ENCODE assay signal across 8 mouse cellular contexts in the genomic region with DNA sequence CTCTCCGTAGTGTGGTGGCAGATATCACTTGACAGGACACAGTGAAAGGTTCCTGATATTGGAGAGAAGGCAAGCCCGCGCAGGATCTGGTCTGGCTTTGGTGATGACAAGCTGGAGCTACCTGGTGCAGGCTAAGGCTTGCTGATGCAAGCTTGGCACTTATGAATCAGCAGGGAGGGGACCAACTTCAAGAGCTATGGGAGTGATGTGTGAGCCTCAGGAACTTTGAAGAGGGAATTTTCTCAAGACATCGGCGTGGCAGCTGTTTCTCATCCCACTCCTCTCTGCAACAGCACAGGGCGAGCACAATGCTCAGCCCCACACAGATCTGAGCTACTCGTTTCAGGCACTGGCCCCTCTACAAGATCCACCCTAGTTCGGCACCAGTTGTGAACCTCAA. TPM values are rescaled to one million over a fixed set of nuclear protein-coding genes. Genes with fewer than 3 reads are reported as not detected.
DNase-seq lines count a peak whose midpoint lies in the region; ATAC-seq lines count a peak whose summit lies in the region.

A gene (plus strand): TSS at position 302 of the 400 bp plus-strand sequence.

- no peak within 1 kb of the TSS; the same call in 1 of the 2 replicates for H3K9ac ChIP-seq in kidney, embryonic 16.5 days (replicated peaks; ENCODE audit: low read length)

- H3K9me3 ChIP-seq in kidney, embryonic 16.5 days (ENCODE audit: low read length) = no peaks in the 10 kb centered on the region
- no peaks in the 10 kb centered on the region for H3K9me3 ChIP-seq in megakaryocyte, embryonic 14.5 days

- no peak within 1 kb of the TSS for H3K27ac ChIP-seq in kidney, embryonic 16.5 days (ENCODE audit: low read length)

- no peak for DNase-seq in kidney, adult 9 months
- DNase-seq in adrenal gland, postnatal 36 days = no peak
- no peak for DNase-seq in gastrocnemius, postnatal 14 days
- DNase-seq in cerebellum, postnatal 14 days = no peak
- no peak for DNase-seq in kidney, postnatal 10 days

- H3K27me3 ChIP-seq in kidney, embryonic 16.5 days (ENCODE audit: insufficient read depth, low read length) = no peaks in the 10 kb centered on the region
- peaks cover 15% of the 10 kb centered on the region for H3K27me3 ChIP-seq in megakaryocyte, embryonic 14.5 days (replicated peaks)

- H3K4me3 ChIP-seq in kidney, embryonic 16.5 days (ENCODE audit: low read length) = no peak within 1 kb of the TSS
- no peak within 1 kb of the TSS for H3K4me3 ChIP-seq in megakaryocyte, embryonic 14.5 days (replicated peaks)

- H3K36me3 ChIP-seq in kidney, embryonic 16.5 days (ENCODE audit: insufficient read depth, low read length) = no peaks in the 10 kb centered on the region
- no peaks in the 10 kb centered on the region for H3K36me3 ChIP-seq in megakaryocyte, embryonic 14.5 days (replicated peaks; ENCODE audit: low read length)

- H3K4me2 ChIP-seq in kidney, embryonic 16.5 days (replicated peaks; ENCODE audit: low read depth, low read length) = no peak within 1 kb of the TSS

- no peak for ATAC-seq in kidney, embryonic 16.5 days (ENCODE audit: low FRiP score, low TSS enrichment)
- ATAC-seq in inflammation-experienced regulatory T-cells, adult 6 months = no peak

- 60% methylated on average over 8 of the region's 8 CpGs for WGBS in kidney, embryonic 16.5 days

- no peaks in the 10 kb centered on the region for H3K4me1 ChIP-seq in kidney, embryonic 16.5 days (ENCODE audit: insufficient read depth, low read length)
- peaks cover 16% of the 10 kb centered on the region for H3K4me1 ChIP-seq in megakaryocyte, embryonic 14.5 days

- intact Hi-C loops in gastrocnemius, postnatal 14 days (cut with DNase I; ENCODE audit: low total_unique reads) = no loop called here

RNA-seq across cellular contexts. Expression of the gene that starts here (rescaled TPM):
- polyA plus RNA-seq in kidney, embryonic 16.5 days (2015; fragmentation: Nextera tagmentation; extraction: Ambion mirVana) = 63.4 and 75.6 TPM in 2 replicates
- 100 to 1,000 TPM in 1 of 2 experiments, 10 to 100 TPM in 1; 97.1 to 102 TPM for total RNA-seq in adrenal gland, postnatal 36 days (2021)
- total RNA-seq in gastrocnemius, postnatal 14 days (2021) = 10 to 100 TPM; 71.1 to 77.2 TPM
- polyA plus RNA-seq in inflammation-experienced regulatory T-cells, adult 6 months (2017; shearing (Covaris generic)) = 10 to 100 TPM; 24.3 to 30.5 (median 25.2) TPM
- polyA plus RNA-seq in megakaryocyte, embryonic 14.5 days (2012; ENCODE audit: insufficient read depth, low replicate concordance) = 7.5 and 29.1 TPM in 2 replicates
